Mouse (Mus musculus): ENCODE data around the gene Zfp709.
"Not testable (repeated sequence)": the region's sequence is repeated elsewhere in the genome, so short reads cannot be mapped to it uniquely, and the experiment has no call there.

Zfp709 gene

GRCm38 (mm10) chr8:71881618-71882274 lies at the start of gene Zfp709:
Gene Zfp709, plus strand, starts transcription at chr8:71882019.
- peak; percentile 80 to 92 for DNase-seq (ENCODE audit: inconsistent age in 2 of 2, low spot score in 1 of 2)

GRCm38 (mm10) chr8:71838207-71838606 lies 43.6 kb upstream of the Zfp709 start:
- not testable (repeated sequence) for DNase-seq (ENCODE audit: inconsistent age in 2 of 2, low spot score in 1 of 2)

- DNase-seq (ENCODE audit: inconsistent age in 2 of 2, low spot score in 1 of 2) = peak in 1 of 2 experiments; percentile 18
Observed at GRCm38 (mm10) chr8:71841201-71841817, 40.5 kb upstream of the Zfp709 start.

- DNase-seq (ENCODE audit: inconsistent age in 2 of 2, low spot score in 1 of 2) = not testable (repeated sequence)
Observed at GRCm38 (mm10) chr8:71842476-71842875, 39.3 kb upstream of the Zfp709 start.

- DNase-seq (ENCODE audit: inconsistent age in 2 of 2, low spot score in 1 of 2) = not testable (repeated sequence)
Observed at GRCm38 (mm10) chr8:71844453-71844852, 37.4 kb upstream of the Zfp709 start.

- peak in 1 of 2 experiments; percentile 15 for DNase-seq (ENCODE audit: inconsistent age in 2 of 2, low spot score in 1 of 2)
Observed at GRCm38 (mm10) chr8:71845993-71846483, 35.8 kb upstream of the Zfp709 start.

GRCm38 (mm10) chr8:71846745-71847144 lies 35.1 kb upstream of the Zfp709 start:
- DNase-seq (ENCODE audit: inconsistent age in 2 of 2, low spot score in 1 of 2) = not testable (repeated sequence)

GRCm38 (mm10) chr8:71851014-71851413 lies 30.8 kb upstream of the Zfp709 start:
- not testable (repeated sequence) for DNase-seq (ENCODE audit: inconsistent age in 2 of 2, low spot score in 1 of 2)

- DNase-seq (ENCODE audit: inconsistent age in 2 of 2, low spot score in 1 of 2) = not testable (repeated sequence)
Observed at GRCm38 (mm10) chr8:71853360-71853759, 28.5 kb upstream of the Zfp709 start.

- not testable (repeated sequence) for DNase-seq (ENCODE audit: inconsistent age in 2 of 2, low spot score in 1 of 2)
Observed at GRCm38 (mm10) chr8:71856630-71857328, 25.0 kb upstream of the Zfp709 start.

GRCm38 (mm10) chr8:71857364-71857763 lies 24.5 kb upstream of the Zfp709 start:
- not testable (repeated sequence) for DNase-seq (ENCODE audit: inconsistent age in 2 of 2, low spot score in 1 of 2)

- not testable (repeated sequence) for DNase-seq (ENCODE audit: inconsistent age in 2 of 2, low spot score in 1 of 2)
Observed at GRCm38 (mm10) chr8:71861551-71861950, 20.3 kb upstream of the Zfp709 start.

- DNase-seq (ENCODE audit: inconsistent age in 2 of 2, low spot score in 1 of 2) = not testable (repeated sequence)
Observed at GRCm38 (mm10) chr8:71862038-71862437, 19.8 kb upstream of the Zfp709 start.

- not testable (repeated sequence) for DNase-seq (ENCODE audit: inconsistent age in 2 of 2, low spot score in 1 of 2)
Observed at GRCm38 (mm10) chr8:71900666-71901065, 18.8 kb downstream of the Zfp709 start.

- DNase-seq (ENCODE audit: inconsistent age in 2 of 2, low spot score in 1 of 2) = not testable (repeated sequence)
Observed at GRCm38 (mm10) chr8:71903084-71903483, 21.3 kb downstream of the Zfp709 start.

- no peak for DNase-seq (ENCODE audit: inconsistent age in 2 of 2, low spot score in 1 of 2)
Observed at GRCm38 (mm10) chr8:71906809-71907208, 25.0 kb downstream of the Zfp709 start.

- DNase-seq (ENCODE audit: inconsistent age in 2 of 2, low spot score in 1 of 2) = no peak
Observed at GRCm38 (mm10) chr8:71907798-71908257, 26.0 kb downstream of the Zfp709 start.

GRCm38 (mm10) chr8:71908309-71909261 lies 26.8 kb downstream of the Zfp709 start, which contains the start of the genes Zfp882 and Zfp617:
Gene Zfp882, plus strand, starts transcription at chr8:71908608.
Gene Zfp617, plus strand, starts transcription at chr8:71908635.
- peak; percentile 91 to 98 for DNase-seq (ENCODE audit: inconsistent age in 2 of 2, low spot score in 1 of 2)

- DNase-seq (ENCODE audit: inconsistent age in 2 of 2, low spot score in 1 of 2) = no peak
Observed at GRCm38 (mm10) chr8:71912286-71912685, 30.5 kb downstream of the Zfp709 start.

All from adrenal gland, adult (tissue).